Mouse (Mus musculus): Measurements from ENCODE around the gene Il22ra2. TPM values are rescaled to one million over a fixed set of nuclear protein-coding genes. Genes with fewer than 3 reads are reported as not detected.

Il22ra2 gene
- total and polyA plus RNA-seq, 3 experiments: not detected

GRCm38 (mm10) chr10:19592556-19592955 lies 29.2 kb upstream of the Il22ra2 start:
- Histone ChIP-seq H3K4me1 (ENCODE audit: control insufficient read depth in 1 of 2, insufficient read depth in 2 of 2, low read length in 2 of 2) (peaks cover 7 to 16% of the 10 kb centered on the region in 2 experiments), H3K36me3 (ENCODE audit: control insufficient read depth in 1 of 2, insufficient read depth in 2 of 2, low read length in 2 of 2) (peaks cover 1 to 22% of the 10 kb centered on the region in 2 experiments; a peak in 3 of 4 replicates), H3K9ac (ENCODE audit: control insufficient read depth, low read depth, low read length, poor library complexity, severe bottlenecking) (peak overlapping the region; percentile 86), H3K27me3 (ENCODE audit: control insufficient read depth in 1 of 2, insufficient read depth in 2 of 2, low read length in 2 of 2) (no peaks in the 10 kb centered on the region), H3K9me3 (replicated peaks; ENCODE audit: insufficient read depth, low read length) (no peaks in the 10 kb centered on the region), H3K4me3 (ENCODE audit: control insufficient read depth in 1 of 2, insufficient read depth in 1 of 2, low read depth in 2 of 2, low read length in 2 of 2) (peak overlapping the region; percentile 77 to 86), H3K79me2 (ENCODE audit: control insufficient read depth, insufficient read depth, low read length, poor library complexity) (peaks cover 3% of the 10 kb centered on the region), H3K27ac (ENCODE audit: control insufficient read depth, low read depth, low read length) (no peak overlapping the region)
- no peak for DNase-seq (ENCODE audit: low read depth, low spot score)
- no peak for TF ChIP-seq ZKSCAN1 (IDR thresholded peaks at IDR 0.05; ENCODE audit: low read depth, low read length)
- TF ChIP-seq ETS1 (IDR thresholded peaks at IDR 0.05; ENCODE audit: low read depth, low read length): no peak
- no peak for TF ChIP-seq TCF12 (IDR thresholded peaks at IDR 0.05; ENCODE audit: low read depth, low read length)
- no peak for TF ChIP-seq TAL1 (IDR thresholded peaks at IDR 0.05; ENCODE audit: low read length)
- TF ChIP-seq JUND (IDR thresholded peaks at IDR 0.05; ENCODE audit: low read depth, low read length): no peak
- no peak for TF ChIP-seq POLR2AphosphoS2 (IDR thresholded peaks at IDR 0.05; ENCODE audit: low read length)

DNA sequence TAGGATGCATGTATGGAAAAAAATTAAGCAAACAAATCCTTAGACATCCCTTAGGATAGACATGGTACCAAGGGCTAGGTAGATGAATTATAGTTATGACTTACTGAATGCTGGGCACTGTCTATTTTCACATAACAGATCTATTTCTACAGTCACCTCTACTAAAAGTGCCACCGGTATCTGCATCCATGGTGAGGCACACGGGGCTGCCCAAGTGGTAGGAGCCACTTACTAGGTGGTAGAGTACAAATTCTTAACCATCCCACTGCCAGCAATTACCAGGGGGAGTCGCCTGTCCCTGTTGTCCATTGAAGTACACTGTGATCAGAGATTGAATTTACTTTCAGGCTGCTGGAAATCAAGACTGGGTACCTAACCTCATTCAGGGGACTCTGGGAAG lies 28.5 kb upstream of the Il22ra2 start:
- Histone ChIP-seq H3K79me2 (ENCODE audit: control insufficient read depth, insufficient read depth, low read length, poor library complexity) (peaks cover 3% of the 10 kb centered on the region), H3K36me3 (ENCODE audit: control insufficient read depth in 1 of 2, insufficient read depth in 2 of 2, low read length in 2 of 2) (peaks cover 1 to 22% of the 10 kb centered on the region in 2 experiments; a peak in 3 of 4 replicates), H3K4me3 (ENCODE audit: control insufficient read depth in 1 of 2, insufficient read depth in 1 of 2, low read depth in 2 of 2, low read length in 2 of 2) (no peak overlapping the region), H3K9me3 (replicated peaks; ENCODE audit: insufficient read depth, low read length) (no peaks in the 10 kb centered on the region), H3K4me1 (ENCODE audit: control insufficient read depth in 1 of 2, insufficient read depth in 2 of 2, low read length in 2 of 2) (peaks cover 7 to 16% of the 10 kb centered on the region in 2 experiments), H3K27ac (ENCODE audit: control insufficient read depth, low read depth, low read length) (no peak overlapping the region), H3K27me3 (ENCODE audit: control insufficient read depth in 1 of 2, insufficient read depth in 2 of 2, low read length in 2 of 2) (no peaks in the 10 kb centered on the region), H3K9ac (ENCODE audit: control insufficient read depth, low read depth, low read length, poor library complexity, severe bottlenecking) (no peak overlapping the region)
- no peak for DNase-seq (ENCODE audit: low read depth, low spot score)
- no peak for TF ChIP-seq ETS1 (IDR thresholded peaks at IDR 0.05; ENCODE audit: low read depth, low read length)
- no peak for TF ChIP-seq ZKSCAN1 (IDR thresholded peaks at IDR 0.05; ENCODE audit: low read depth, low read length)

DNA sequence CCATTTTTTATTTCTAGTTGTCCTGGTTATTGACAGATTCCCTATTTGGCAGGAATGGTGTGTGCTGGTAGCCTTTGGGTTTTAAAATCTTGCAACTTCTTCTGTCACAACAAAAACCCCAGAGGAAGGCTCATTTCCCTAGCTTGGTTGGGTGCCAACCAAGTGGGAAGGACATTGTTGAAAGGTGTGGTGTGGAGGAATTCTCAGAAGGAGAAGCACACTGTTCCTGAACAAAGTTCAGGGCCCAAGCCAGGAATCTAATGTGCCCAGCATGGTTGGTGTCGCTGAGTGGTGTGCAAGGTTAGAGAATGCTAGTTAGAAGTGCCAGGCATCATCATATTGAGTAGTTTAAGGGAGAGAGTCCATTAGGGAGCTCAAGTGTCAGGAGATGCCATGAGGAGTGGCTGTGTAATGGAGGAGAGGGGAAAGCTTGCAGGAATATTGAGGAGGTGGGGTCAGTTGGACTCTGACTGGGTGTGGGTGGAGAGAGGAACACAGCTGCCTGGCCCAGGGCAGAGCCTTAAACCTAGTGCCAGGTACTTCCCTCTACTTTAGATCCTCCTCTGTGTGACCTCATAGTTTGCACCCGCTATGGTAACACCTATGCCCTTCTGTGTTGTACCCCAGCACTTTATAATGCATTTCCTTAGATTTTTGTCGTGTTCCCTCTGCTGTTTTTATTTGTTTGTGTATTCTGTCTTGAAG lies 27.4 kb upstream of the Il22ra2 start:
- H3K9ac ChIP-seq (ENCODE audit: control insufficient read depth, low read depth, low read length, poor library complexity, severe bottlenecking): no peak overlapping the region
- H3K4me3 ChIP-seq (ENCODE audit: control insufficient read depth in 1 of 2, insufficient read depth in 1 of 2, low read depth in 2 of 2, low read length in 2 of 2): no peak overlapping the region

More for the DNA sequence above, 27.4 kb upstream of the Il22ra2 start:
- TF ChIP-seq GATA1 (IDR thresholded peaks at IDR 0.05; ENCODE audit: low read depth, low read length) (no peak), GABPA (IDR thresholded peaks at IDR 0.05; ENCODE audit: low read depth, low read length) (no peak), ZC3H11A (IDR thresholded peaks at IDR 0.05; ENCODE audit: low read depth, low read length) (no peak), POLR2A (IDR thresholded peaks at IDR 0.05; ENCODE audit: control insufficient read depth in 1 of 2, insufficient read depth in 1 of 2, low read depth in 1 of 2, low read length in 2 of 2, poor library complexity in 1 of 2) (no peak), MXI1 (IDR thresholded peaks at IDR 0.05; ENCODE audit: low read depth, low read length) (no peak), ZMIZ1 (IDR thresholded peaks at IDR 0.05; ENCODE audit: low read depth, low read length) (no peak), POLR2AphosphoS2 (IDR thresholded peaks at IDR 0.05; ENCODE audit: low read length) (no peak), TBP (IDR thresholded peaks at IDR 0.05; ENCODE audit: low read depth, low read length) (no peak), MYC (IDR thresholded peaks at IDR 0.05; ENCODE audit: low read depth, low read length) (no peak)
- Histone ChIP-seq H3K9me3 (replicated peaks; ENCODE audit: insufficient read depth, low read length) (no peaks in the 10 kb centered on the region), H3K27me3 (ENCODE audit: control insufficient read depth in 1 of 2, insufficient read depth in 2 of 2, low read length in 2 of 2) (no peaks in the 10 kb centered on the region), H3K79me2 (ENCODE audit: control insufficient read depth, insufficient read depth, low read length, poor library complexity) (peaks cover 3% of the 10 kb centered on the region), H3K27ac (ENCODE audit: control insufficient read depth, low read depth, low read length) (no peak overlapping the region), H3K36me3 (ENCODE audit: control insufficient read depth in 1 of 2, insufficient read depth in 2 of 2, low read length in 2 of 2) (peaks cover 4 to 19% of the 10 kb centered on the region in 2 experiments), H3K4me1 (ENCODE audit: control insufficient read depth in 1 of 2, insufficient read depth in 2 of 2, low read length in 2 of 2) (peaks cover 5 to 16% of the 10 kb centered on the region in 2 experiments; a peak in 3 of 4 replicates)
- no peak for DNase-seq (ENCODE audit: low read depth, low spot score)

All from MEL (cell line).